Mouse (Mus musculus) testis, adult 2 months (tissue): ENCODE measurements at regions not wholly inside any gene's neighbourhood (a gene's known extent, or its start where the extent isn't known, plus 50 kb on each side); places are given as distances from the start of the nearest gene placed in this dataset.

Experiments used
- CTCF ChIP-seq: fragments of 200-500 bp; IDR thresholded peaks from 2 replicates; pipeline ENCODE4 v1.5.1; 2012; ENCODE audit warnings: low read depth, mild to moderate bottlenecking, inconsistent platforms, low read length, moderate library complexity; ENCODE audit not compliant: control insufficient read depth, insufficient read depth, insufficient replicate concordance
- POLR2A ChIP-seq: fragments of 200-500 bp; IDR thresholded peaks from 2 replicates; pipeline ENCODE4 v1.6.1; 2012; ENCODE audit warnings: low read depth, mild to moderate bottlenecking, inconsistent platforms, low read length, moderate library complexity; ENCODE audit not compliant: control insufficient read depth

GRCm38 (mm10) chr5:90086491-90086890, 137.3 kb downstream of the Cox18 start:
- TF ChIP-seq CTCF (no peak), POLR2A (no peak)
